Comparison of ENCODE assay signal across 10 mouse cellular contexts in the genomic region with DNA sequence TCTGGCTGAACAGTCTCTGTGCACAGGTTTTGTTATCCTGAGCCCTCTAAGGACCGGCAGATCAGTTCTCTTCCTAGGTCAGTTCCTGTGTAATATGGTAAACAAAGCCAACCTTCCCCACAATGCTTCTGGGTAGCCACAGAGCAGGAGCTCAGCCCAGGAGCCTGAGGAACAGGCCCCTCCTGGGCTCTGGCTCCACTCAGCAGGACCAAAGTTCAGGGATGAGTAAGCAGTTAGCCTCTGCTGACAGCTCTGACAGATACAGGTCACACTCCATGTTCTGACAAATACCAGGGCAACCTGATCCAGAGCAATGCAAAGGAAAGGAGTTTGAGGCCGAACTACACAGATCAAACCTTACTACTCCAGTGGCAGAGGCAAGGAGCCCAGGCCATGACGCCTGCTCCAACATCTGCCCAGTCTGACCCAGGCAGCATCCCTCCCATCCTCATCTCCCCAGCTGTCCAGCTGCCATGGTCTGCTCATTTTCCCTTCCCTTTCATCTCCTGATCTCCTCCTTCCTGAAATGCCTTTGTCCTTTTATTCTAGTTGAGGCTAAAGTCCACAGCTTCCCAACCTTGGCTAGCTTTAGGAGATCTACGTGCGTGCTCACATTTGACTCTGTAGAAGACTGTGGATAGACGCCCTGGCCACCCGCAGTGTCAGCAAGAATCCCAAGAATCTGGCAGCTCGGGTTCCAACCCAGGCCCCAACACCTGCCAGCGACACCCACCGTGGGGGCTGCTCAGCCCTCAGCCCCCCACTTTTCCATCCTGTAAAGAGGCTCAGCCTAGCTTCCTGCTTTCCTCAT. TPM values are rescaled to one million over a fixed set of nuclear protein-coding genes. Genes with fewer than 3 reads are reported as not detected.
A peak's percentile ranks its signal among the peaks of the same experiment; 100 is the strongest.
DNase-seq lines count a peak whose midpoint lies in the region; ATAC-seq and TF ChIP-seq lines count a peak whose summit lies in the region.
"Had no signal": no experiment of that assay in that cellular context is flagged by ENCODE, and none has a peak within 500 bp of the region (broad histone marks: within the 10 kb centered on the region; RNA-seq: fewer than 3 reads in every experiment).

No protein-coding gene starts in this region.

- no peak overlapping the region for H3K4me3 ChIP-seq in heart, postnatal 0 days (ENCODE audit: low read depth, low read length)
- H3K4me3 ChIP-seq in limb, embryonic 13.5 days, result no peak overlapping the region
- H3K4me3 ChIP-seq in stomach, postnatal 0 days (ENCODE audit: low read depth, low read length), result no peak overlapping the region
- H3K4me3 ChIP-seq in forebrain, embryonic 16.5 days (replicated peaks; ENCODE audit: low read length), result no peak overlapping the region
- H3K4me3 ChIP-seq: midbrain, embryonic 12.5 days had no signal

- no peak for TF ChIP-seq CTCF in heart, postnatal 0 days (IDR thresholded peaks at IDR 0.05; ENCODE audit: low read depth)
- TF ChIP-seq CTCF in stomach, postnatal 0 days (IDR thresholded peaks at IDR 0.05; ENCODE audit: low read depth), result no peak

- H3K36me3 ChIP-seq in heart, postnatal 0 days (replicated peaks; ENCODE audit: control insufficient read depth, insufficient read depth, low read length), result peaks cover 2% of the 10 kb centered on the region; the same call in 1 of the 2 replicates
- no peaks in the 10 kb centered on the region for H3K36me3 ChIP-seq in limb, embryonic 13.5 days
- no peaks in the 10 kb centered on the region for H3K36me3 ChIP-seq in stomach, postnatal 0 days (ENCODE audit: control insufficient read depth, insufficient read depth, low read length)
- H3K36me3 ChIP-seq in forebrain, embryonic 16.5 days (ENCODE audit: control insufficient read depth, insufficient read depth), result no peaks in the 10 kb centered on the region
- H3K36me3 ChIP-seq: midbrain, embryonic 12.5 days had no signal

- DNase-seq in heart, postnatal 0 days (ENCODE audit: low spot score), result no peak
- DNase-seq in heart, postnatal 10 days, result no peak
- peak; percentile 37 for DNase-seq in induced T-regulatory cell, adult 2 months (ENCODE audit: low read depth)
- no peak for DNase-seq in stomach, postnatal 0 days (ENCODE audit: low spot score)
- DNase-seq in right cerebral cortex, adult 18-20 months, result no peak
- DNase-seq in layer of hippocampus, adult 8-10 months (ENCODE audit: low spot score in 2 of 2), result no peak
- DNase-seq: spleen, adult 18-20 months had no signal

- 45% methylated on average over 10 of the region's 10 CpGs for WGBS in heart, postnatal 0 days
- WGBS in limb, embryonic 13.5 days, result 35% methylated on average over 10 of the region's 10 CpGs
- 37% methylated on average over 10 of the region's 10 CpGs for WGBS in stomach, postnatal 0 days
- WGBS in forebrain, embryonic 16.5 days, result 62% methylated on average over 10 of the region's 10 CpGs

- intact Hi-C loops in heart, postnatal 10 days (cut with DNase I), result no loop called here

- peaks cover 28% of the 10 kb centered on the region for H3K4me1 ChIP-seq in heart, postnatal 0 days (ENCODE audit: control insufficient read depth, insufficient read depth)
- peaks cover 34% of the 10 kb centered on the region for H3K4me1 ChIP-seq in limb, embryonic 13.5 days
- H3K4me1 ChIP-seq in stomach, postnatal 0 days (replicated peaks; ENCODE audit: control insufficient read depth, insufficient read depth), result peaks cover 6% of the 10 kb centered on the region
- H3K4me1 ChIP-seq in forebrain, embryonic 16.5 days (replicated peaks; ENCODE audit: control insufficient read depth, insufficient read depth, low read length), result no peaks in the 10 kb centered on the region

- H3K9ac ChIP-seq in heart, postnatal 0 days (replicated peaks; ENCODE audit: low read depth, low read length), result no peak overlapping the region
- H3K9ac ChIP-seq in limb, embryonic 13.5 days, result 0 out of 2 replicates have a peak overlapping the region, but pooled peaks have one; percentile 8
- no peak overlapping the region; the same call in 1 of the 2 replicates for H3K9ac ChIP-seq in stomach, postnatal 0 days (ENCODE audit: low read length)
- H3K9ac ChIP-seq in forebrain, embryonic 16.5 days (replicated peaks; ENCODE audit: low read depth, low read length), result no peak overlapping the region
- H3K9ac ChIP-seq: midbrain, embryonic 12.5 days had no signal

- peak overlapping the region; percentile 9 for H3K27ac ChIP-seq in heart, postnatal 0 days (ENCODE audit: low read depth)
- peak overlapping the region; percentile 39; the same call in 1 of the 2 replicates for H3K27ac ChIP-seq in limb, embryonic 13.5 days
- H3K27ac ChIP-seq in stomach, postnatal 0 days (replicated peaks), result peak overlapping the region; percentile 82
- H3K27ac ChIP-seq in forebrain, embryonic 16.5 days (ENCODE audit: low read length), result no peak overlapping the region
- H3K27ac ChIP-seq: midbrain, embryonic 12.5 days had no signal

- no peaks in the 10 kb centered on the region for H3K27me3 ChIP-seq in heart, postnatal 0 days (ENCODE audit: control insufficient read depth, insufficient read depth, low read length)
- H3K27me3 ChIP-seq in limb, embryonic 13.5 days, result no peaks in the 10 kb centered on the region
- H3K27me3 ChIP-seq in stomach, postnatal 0 days (ENCODE audit: control insufficient read depth, insufficient read depth, low read length), result no peaks in the 10 kb centered on the region
- H3K27me3 ChIP-seq in forebrain, embryonic 16.5 days (replicated peaks; ENCODE audit: control insufficient read depth, insufficient read depth, low read length), result no peaks in the 10 kb centered on the region
- H3K27me3 ChIP-seq: midbrain, embryonic 12.5 days had no signal

- no peak for TF ChIP-seq EP300 in heart, postnatal 0 days (IDR thresholded peaks at IDR 0.05; ENCODE audit: low read depth)
- no peak for TF ChIP-seq EP300 in stomach, postnatal 0 days (optimal IDR thresholded peaks at IDR 0.05)

- no peaks in the 10 kb centered on the region for H3K9me3 ChIP-seq in heart, postnatal 0 days (replicated peaks; ENCODE audit: control insufficient read depth, low read length)
- no peaks in the 10 kb centered on the region for H3K9me3 ChIP-seq in limb, embryonic 13.5 days
- no peaks in the 10 kb centered on the region for H3K9me3 ChIP-seq in stomach, postnatal 0 days (ENCODE audit: control insufficient read depth, low read length)
- no peaks in the 10 kb centered on the region for H3K9me3 ChIP-seq in forebrain, embryonic 16.5 days (ENCODE audit: control insufficient read depth, low read length)
- H3K9me3 ChIP-seq: midbrain, embryonic 12.5 days had no signal

- ATAC-seq in heart, postnatal 0 days (ENCODE audit: insufficient read depth, low read depth), result peak; percentile 39; the same call in 1 of the 2 replicates
- peak; percentile 19; the same call in 1 of the 2 replicates for ATAC-seq in limb, embryonic 13.5 days (ENCODE audit: low FRiP score, low read depth)
- ATAC-seq in stomach, postnatal 0 days (ENCODE audit: low FRiP score, low TSS enrichment), result peak; percentile 81
- ATAC-seq in forebrain, embryonic 16.5 days, result no peak

- H3K4me2 ChIP-seq in heart, postnatal 0 days (ENCODE audit: low read depth, low read length), result no peak overlapping the region
- H3K4me2 ChIP-seq in limb, embryonic 13.5 days (replicated peaks), result 0 out of 2 replicates have a peak overlapping the region, but pooled peaks have one; percentile 7
- H3K4me2 ChIP-seq in stomach, postnatal 0 days (replicated peaks; ENCODE audit: low read depth), result no peak overlapping the region
- no peak overlapping the region for H3K4me2 ChIP-seq in forebrain, embryonic 16.5 days (ENCODE audit: low read length)
- H3K4me2 ChIP-seq: midbrain, embryonic 12.5 days had no signal

RNA-seq across cellular contexts. Expression of gene Tex2, which starts 57.2 kb away (rescaled TPM):
- 23.7 and 37.4 TPM in 2 replicates for total RNA-seq in heart, postnatal 0 days (2014; rRNA removed; ENCODE audit: low replicate concordance)
- polyA plus RNA-seq in heart, postnatal 0 days (2015; fragmentation: Nextera tagmentation; extraction: Ambion mirVana), result 14.0 and 14.5 TPM in 2 replicates
- total RNA-seq in heart, postnatal 10 days (2021), result 10 to 100 TPM; 40.1 to 40.3 TPM
- polyA plus RNA-seq in limb, embryonic 13.5 days (2015; fragmentation: Nextera tagmentation; extraction: Ambion mirVana), result 7.5 and 8.2 TPM in 2 replicates
- 11.6 and 12.1 TPM in 2 replicates for polyA plus RNA-seq in stomach, postnatal 0 days (2015; fragmentation: Nextera tagmentation; extraction: Ambion mirVana)
- polyA plus RNA-seq in forebrain, embryonic 16.5 days (2015; fragmentation: Nextera tagmentation; extraction: Ambion mirVana), result 16.3 and 20.3 TPM in 2 replicates
- 100 to 1,000 TPM; 135 to 153 (median 142) TPM for total RNA-seq in layer of hippocampus, adult 8-10 months (2022)
